Mouse (Mus musculus) cerebellum, adult 2 months (tissue): ENCODE results near the gene Psme2b.

Experiments
- CTCF ChIP-seq: fragments of 200-500 bp; IDR thresholded peaks from 2 replicates; pipeline ENCODE4 v1.5.1; 2011; ENCODE audit warnings: low read depth, mild to moderate bottlenecking, control low read depth, low read length, moderate library complexity, borderline replicate concordance; ENCODE audit not compliant: insufficient read depth
- POLR2A ChIP-seq: fragments of 200-500 bp; IDR thresholded peaks from 2 replicates; pipeline ENCODE4 v1.6.1; 2011; ENCODE audit warnings: low read length, control low read depth, borderline replicate concordance; ENCODE audit not compliant: insufficient read depth

DNA sequence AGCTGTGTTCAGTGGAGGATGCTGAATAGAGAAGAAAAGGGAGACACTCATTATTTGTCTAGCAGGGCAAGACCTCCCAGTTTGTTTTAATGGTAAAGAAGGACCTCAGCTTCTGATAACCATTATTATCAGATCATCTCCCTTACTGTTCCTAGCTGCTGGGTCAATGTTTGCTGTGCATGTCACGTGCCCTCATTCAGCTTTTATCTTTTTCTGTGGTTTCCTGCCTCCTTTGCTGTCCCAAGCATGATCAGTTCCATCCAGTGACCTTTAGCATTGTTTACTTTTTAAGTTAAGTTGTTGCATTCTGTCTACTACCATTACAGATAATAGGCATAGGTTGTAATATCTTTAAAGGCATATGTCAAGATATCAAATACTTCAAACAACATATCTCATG lies 37.5 kb downstream of the Psme2b start:
- TF ChIP-seq POLR2A (no peak), CTCF (no peak)
